Mouse (Mus musculus) lung, embryonic 14.5 days (tissue): ENCODE measurements around the gene Prkce. TPM values are rescaled to one million over a fixed set of nuclear protein-coding genes. Genes with fewer than 3 reads are reported as not detected.

Experiments used
- ATAC-seq: fragments of 200-750 bp; cut with Nextera tagmentation; 2 replicates; pipeline ENCODE4 v1.8.0; 2017; ENCODE audit warnings: mild to moderate bottlenecking, moderate TSS enrichment, moderate library complexity; ENCODE audit not compliant: insufficient read depth
- DNase-seq: peaks from one replicate; pipeline ENCODE4 v3.0.0-alpha.2; 2015
- H3K27ac ChIP-seq: fragments of 300-500 bp; sonication (generic); 2 replicates; pipeline ENCODE4 v1.5.1; 2014; ENCODE audit warnings: low read depth, mild to moderate bottlenecking, moderate library complexity
- H3K27me3 ChIP-seq: fragments of 300-500 bp; sonication (generic); 2 replicates; pipeline ENCODE4 v1.6.1; 2014; ENCODE audit warnings: low read length, control low read depth; ENCODE audit not compliant: insufficient read depth
- H3K36me3 ChIP-seq: fragments of 300-500 bp; sonication (generic); 2 replicates; pipeline ENCODE4 v1.6.1; 2014; ENCODE audit warnings: control low read depth; ENCODE audit not compliant: insufficient read depth
- H3K4me1 ChIP-seq: fragments of 300-500 bp; sonication (generic); 2 replicates; pipeline ENCODE4 v1.6.1; 2014; ENCODE audit warnings: antibody characterized with exemption, control low read depth; ENCODE audit not compliant: insufficient read depth
- H3K4me2 ChIP-seq: fragments of 300-500 bp; sonication (generic); 2 replicates; pipeline ENCODE4 v1.6.1; 2014; ENCODE audit warnings: mild to moderate bottlenecking
- H3K4me3 ChIP-seq: fragments of 300-500 bp; sonication (generic); 2 replicates; pipeline ENCODE4 v1.5.1; 2014; ENCODE audit warnings: low read depth, low read length
- H3K9ac ChIP-seq: fragments of 300-500 bp; sonication (generic); 2 replicates; pipeline ENCODE4 v1.6.1; 2014
- H3K9me3 ChIP-seq: fragments of 300-500 bp; sonication (generic); 2 replicates; pipeline ENCODE4 v1.6.1; 2016; ENCODE audit warnings: low read depth, low read length, control low read depth
- CTCF ChIP-seq: IDR thresholded peaks from 2 replicates; pipeline ENCODE4 v1.5.1; 2016; ENCODE audit warnings: antibody characterized with exemption, low read depth
- WGBS: fragments of 180-500 bp; shearing (Covaris S2); extraction: QIAGEN DNeasy Blood & Tissue Kit; methylation state at CpG from one replicate; pipeline ENCODE4 v1.1.7; 2014; 5-methylcytosine and 5-hydroxymethylcytosine counted together
- polyA plus RNA-seq: library from polyadenylated mRNA; unstranded; fragments of >200 nt; fragmentation: Nextera tagmentation; extraction: Ambion mirVana; gene quantifications from 2 replicates; pipeline ENCODE4 v1.2.1, GENCODE M21; 2014

Gene Prkce
- polyA plus RNA-seq, 1 experiment from 2014 or later, result 10.1 TPM

GRCm38 (mm10) chr17:86400032-86400431, 232.4 kb downstream of the Prkce start:
- Histone ChIP-seq H3K9ac (no peak overlapping the region), H3K4me3 (no peak overlapping the region), H3K27ac (no peak overlapping the region), H3K4me1 (no peaks in the 10 kb centered on the region), H3K27me3 (no peaks in the 10 kb centered on the region), H3K9me3 (no peaks in the 10 kb centered on the region), H3K36me3 (no peaks in the 10 kb centered on the region), H3K4me2 (no peak overlapping the region)
- DNase-seq (peak; percentile 42), ATAC-seq (no peak)
- no peak for TF ChIP-seq CTCF
- 61% methylated on average over 4 of the region's 4 CpGs for WGBS

DNA sequence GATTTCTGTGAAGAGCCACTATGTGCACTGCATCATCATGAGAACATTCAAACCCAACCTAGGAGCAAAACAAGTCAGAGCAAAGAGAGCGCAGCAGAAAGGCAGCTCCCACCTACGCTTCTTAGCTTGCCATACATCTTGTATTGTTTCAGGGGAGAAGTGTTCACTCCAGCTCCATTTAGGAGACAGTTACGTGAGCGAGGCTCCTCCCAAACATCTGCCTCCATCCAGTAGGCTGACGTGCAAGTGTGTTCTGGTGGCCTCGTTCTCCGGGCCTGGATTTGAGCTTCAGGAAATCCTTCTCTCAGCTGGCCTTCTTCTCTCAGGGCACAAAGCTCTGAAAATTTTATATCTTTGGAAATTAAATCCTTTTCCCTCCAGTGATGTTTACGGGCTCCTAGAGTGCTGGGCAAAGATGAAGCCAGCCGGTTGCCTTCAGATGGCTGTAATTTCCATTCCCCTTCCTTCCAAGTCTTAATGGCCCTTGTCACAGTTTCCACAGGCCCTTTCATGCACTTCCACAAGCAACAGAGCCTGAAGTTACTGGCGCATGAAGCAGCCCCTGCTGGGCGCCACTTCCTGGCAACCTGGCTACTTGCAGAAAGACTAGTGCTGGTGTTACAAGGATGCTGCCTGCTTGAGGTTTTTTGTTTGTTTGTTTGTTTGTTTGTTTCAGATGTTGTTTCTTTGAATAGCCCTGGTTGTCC, 237.4 kb downstream of the Prkce start:
- H3K4me1 ChIP-seq, result no peaks in the 10 kb centered on the region
- H3K9me3 ChIP-seq, result no peaks in the 10 kb centered on the region
- no peak overlapping the region for H3K4me2 ChIP-seq
- H3K27ac ChIP-seq, result no peak overlapping the region
- no peaks in the 10 kb centered on the region for H3K36me3 ChIP-seq
- H3K27me3 ChIP-seq, result no peaks in the 10 kb centered on the region
- H3K9ac ChIP-seq, result no peak overlapping the region
- ATAC-seq, result no peak
- no peak overlapping the region for H3K4me3 ChIP-seq
- DNase-seq, result no peak
- no peak for TF ChIP-seq CTCF
- 75% methylated on average over 11 of the region's 11 CpGs for WGBS

GRCm38 (mm10) chr17:86405644-86406043, 238.1 kb downstream of the Prkce start:
- no peaks in the 10 kb centered on the region for H3K27me3 ChIP-seq
- peak; percentile 25 for DNase-seq
- H3K9me3 ChIP-seq, result no peaks in the 10 kb centered on the region
- no peak overlapping the region for H3K4me3 ChIP-seq
- no peak; the same call in 1 of the 2 replicates for ATAC-seq
- H3K27ac ChIP-seq, result no peak overlapping the region
- no peak overlapping the region for H3K4me2 ChIP-seq
- no peaks in the 10 kb centered on the region for H3K4me1 ChIP-seq
- H3K36me3 ChIP-seq, result no peaks in the 10 kb centered on the region
- TF ChIP-seq CTCF, result no peak
- WGBS, result 41% methylated on average over 8 of the region's 8 CpGs
- H3K9ac ChIP-seq, result no peak overlapping the region

DNA sequence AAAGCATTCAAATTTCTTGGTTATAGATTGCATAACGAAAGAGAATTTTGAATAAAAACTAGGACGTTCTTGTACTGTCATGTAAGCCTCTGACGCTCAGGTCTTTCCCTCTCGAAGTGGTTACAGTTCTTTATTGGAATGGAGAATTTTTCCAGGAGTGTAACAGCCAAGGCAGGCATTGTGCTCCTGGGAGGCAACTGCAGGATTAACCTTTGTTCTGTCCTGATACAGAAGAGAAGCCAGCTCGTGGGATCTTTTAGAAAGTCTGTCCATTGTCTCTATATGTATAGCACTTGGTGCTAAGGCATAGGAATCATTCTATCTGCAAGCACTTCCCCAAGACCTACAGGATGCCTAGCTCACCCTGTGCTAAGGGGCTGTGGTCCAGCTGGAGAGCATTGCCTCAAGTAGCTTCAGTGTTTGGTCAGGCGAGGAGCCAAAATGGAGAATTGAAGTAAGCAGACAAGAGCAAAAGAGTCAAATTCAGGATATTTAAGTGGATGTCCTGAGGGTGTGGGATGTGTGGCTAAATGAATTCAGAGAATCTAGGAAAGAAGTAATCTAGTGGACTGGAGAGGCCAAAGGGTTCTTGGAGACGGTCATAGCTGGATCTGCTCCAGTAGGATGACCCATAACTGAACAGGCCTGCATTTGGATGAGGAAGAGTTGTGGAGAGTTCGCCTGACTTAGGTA, 240.5 kb downstream of the Prkce start:
- Histone ChIP-seq H3K4me3 (no peak overlapping the region), H3K9me3 (no peaks in the 10 kb centered on the region), H3K9ac (no peak overlapping the region), H3K4me1 (no peaks in the 10 kb centered on the region), H3K36me3 (no peaks in the 10 kb centered on the region), H3K4me2 (no peak overlapping the region), H3K27me3 (no peaks in the 10 kb centered on the region), H3K27ac (no peak overlapping the region; the same call in 1 of the 2 replicates)
- 76% methylated on average over 8 of the region's 8 CpGs for WGBS
- DNase-seq (peak; percentile 61), ATAC-seq (no peak)
- no peak for TF ChIP-seq CTCF

GRCm38 (mm10) chr17:86408614-86409006, 241.0 kb downstream of the Prkce start:
- DNase-seq (no peak), ATAC-seq (no peak)
- H3K27me3 ChIP-seq, result no peaks in the 10 kb centered on the region
- 87% methylated on average over 5 of the region's 5 CpGs for WGBS
- no peak overlapping the region for H3K27ac ChIP-seq
- no peak overlapping the region for H3K9ac ChIP-seq
- H3K4me2 ChIP-seq, result no peak overlapping the region
- H3K9me3 ChIP-seq, result no peaks in the 10 kb centered on the region
- H3K4me1 ChIP-seq, result no peaks in the 10 kb centered on the region
- H3K4me3 ChIP-seq, result no peak overlapping the region
- TF ChIP-seq CTCF, result no peak
- no peaks in the 10 kb centered on the region for H3K36me3 ChIP-seq

DNA sequence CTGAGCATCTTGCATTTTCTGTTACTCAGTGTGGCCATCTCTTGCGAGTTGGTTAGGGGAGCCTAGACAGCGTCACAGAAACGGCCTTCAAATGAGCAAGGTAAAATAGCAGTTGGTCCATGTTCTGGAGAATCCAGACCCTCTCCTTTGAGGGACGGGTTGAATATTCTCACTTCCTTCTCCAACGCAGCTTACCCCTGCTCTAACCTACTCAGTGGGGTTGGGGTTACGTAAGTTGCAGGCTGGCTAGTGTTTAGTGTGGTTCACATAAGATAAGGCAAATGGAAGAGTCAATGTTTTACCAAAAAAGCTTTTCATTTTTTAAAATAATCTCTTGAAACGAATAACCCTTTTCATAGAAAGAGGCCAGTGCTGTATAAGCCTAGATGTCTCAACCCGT, 241.9 kb downstream of the Prkce start:
- H3K4me2 ChIP-seq, result no peak overlapping the region
- no peaks in the 10 kb centered on the region for H3K4me1 ChIP-seq
- DNase-seq, result no peak
- H3K27me3 ChIP-seq, result no peaks in the 10 kb centered on the region
- H3K36me3 ChIP-seq, result no peaks in the 10 kb centered on the region
- TF ChIP-seq CTCF, result no peak
- ATAC-seq, result no peak
- H3K9ac ChIP-seq, result no peak overlapping the region
- no peaks in the 10 kb centered on the region for H3K9me3 ChIP-seq
- WGBS, result 86% methylated on average over 8 of the region's 8 CpGs
- H3K4me3 ChIP-seq, result no peak overlapping the region
- H3K27ac ChIP-seq, result no peak overlapping the region

- Histone ChIP-seq H3K4me3 (no peak overlapping the region), H3K9me3 (no peaks in the 10 kb centered on the region), H3K4me1 (no peaks in the 10 kb centered on the region), H3K27ac (no peak overlapping the region), H3K4me2 (no peak overlapping the region), H3K27me3 (no peaks in the 10 kb centered on the region), H3K36me3 (no peaks in the 10 kb centered on the region), H3K9ac (no peak overlapping the region)
- no peak for TF ChIP-seq CTCF
- 0 out of 2 replicates have a peak, but pooled peaks have one; percentile 33 for ATAC-seq
- no peak for DNase-seq
- 68% methylated on average over 12 of the region's 12 CpGs for WGBS
Observed at GRCm38 (mm10) chr17:86410496-86410895, 242.9 kb downstream of the Prkce start.
